Mouse (Mus musculus) cerebellum, postnatal 25 days (tissue): ENCODE data around the gene Cep85l.
A peak's percentile ranks its signal among the peaks of the same experiment; 100 is the strongest.

ENCODE experiments used
- DNase-seq, 2 experiments: peaks; one replicate each; pipeline ENCODE4 v3.0.0; 2021; ENCODE audit warnings: mixed read lengths in 2 of 2

Cep85l gene

GRCm38 (mm10) chr10:53394923-53395629 lies 15.3 kb upstream of the Cep85l start:
- no peak for DNase-seq

GRCm38 (mm10) chr10:53388227-53388920 lies 8.6 kb upstream of the Cep85l start:
- DNase-seq: no peak

- DNase-seq: no peak
Observed at GRCm38 (mm10) chr10:53385438-53385837, 5.7 kb upstream of the Cep85l start.

- DNase-seq: no peak
Observed at GRCm38 (mm10) chr10:53384896-53385295, 5.1 kb upstream of the Cep85l start.

GRCm38 (mm10) chr10:53382696-53383365 lies 3.1 kb upstream of the Cep85l start:
- DNase-seq: no peak

GRCm38 (mm10) chr10:53378981-53379708 lies 602 bp downstream of the Cep85l start:
- DNase-seq: no peak

- no peak for DNase-seq
Observed at GRCm38 (mm10) chr10:53378296-53378695, 1.5 kb downstream of the Cep85l start.

- peak in 1 of 2 experiments; percentile 23 for DNase-seq
Observed at GRCm38 (mm10) chr10:53377096-53377495, 2.7 kb downstream of the Cep85l start.

- DNase-seq: no peak
Observed at GRCm38 (mm10) chr10:53373885-53374578, 5.7 kb downstream of the Cep85l start.

- no peak for DNase-seq
Observed at GRCm38 (mm10) chr10:53367265-53367664, 12.5 kb downstream of the Cep85l start.

GRCm38 (mm10) chr10:53364311-53364710 lies 15.4 kb downstream of the Cep85l start:
- DNase-seq: no peak

- no peak for DNase-seq
Observed at GRCm38 (mm10) chr10:53359016-53359415, 20.7 kb downstream of the Cep85l start.

GRCm38 (mm10) chr10:53353665-53354064 lies 26.1 kb downstream of the Cep85l start:
- DNase-seq: no peak

GRCm38 (mm10) chr10:53349254-53349653 lies 30.5 kb downstream of the Cep85l start:
- DNase-seq: no peak

- DNase-seq: peak; percentile 46 to 57
Observed at GRCm38 (mm10) chr10:53347787-53348755, 31.7 kb downstream of the Cep85l start.

GRCm38 (mm10) chr10:53346916-53347315 lies 32.8 kb downstream of the Cep85l start:
- no peak for DNase-seq

GRCm38 (mm10) chr10:53346506-53346905 lies 33.2 kb downstream of the Cep85l start:
- peak in 1 of 2 experiments; percentile 67 for DNase-seq

GRCm38 (mm10) chr10:53345508-53345907 lies 34.2 kb downstream of the Cep85l start:
- no peak for DNase-seq

GRCm38 (mm10) chr10:53343865-53344264 lies 35.9 kb downstream of the Cep85l start:
- no peak for DNase-seq

- no peak for DNase-seq
Observed at GRCm38 (mm10) chr10:53343384-53343783, 36.4 kb downstream of the Cep85l start.

GRCm38 (mm10) chr10:53342166-53342728 lies 37.5 kb downstream of the Cep85l start:
- DNase-seq: no peak
